In genomic region chr19:4628819-4629218, GRCm38 (mm10) we compare ENCODE assay signal across 9 mouse cellular contexts. TPM values are rescaled to one million over a fixed set of nuclear protein-coding genes. Genes with fewer than 3 reads are reported as not detected.
DNase-seq lines count a peak whose midpoint lies in the region; ATAC-seq and TF ChIP-seq lines count a peak whose summit lies in the region.
"Had no signal": no experiment of that assay in that cellular context is flagged by ENCODE, and none has a peak within 500 bp of the region (broad histone marks: within the 10 kb centered on the region; RNA-seq: fewer than 3 reads in every experiment).

No protein-coding gene starts in this region.

- 0% methylated on average over 1 of the region's 1 CpGs for WGBS in intestine, postnatal 0 days
- 0% methylated on average over 1 of the region's 1 CpGs for WGBS in intestine, embryonic 15.5 days
- WGBS in large intestine, adult 2 months: 0% methylated on average over 1 of the region's 1 CpGs
- WGBS in midbrain, embryonic 12.5 days: 4% methylated on average over 1 of the region's 1 CpGs
- WGBS in stomach, postnatal 0 days: 0% methylated on average over 1 of the region's 1 CpGs

- H3K4me3 ChIP-seq in intestine, postnatal 0 days (ENCODE audit: low read depth, low read length): no peak overlapping the region
- no peak overlapping the region for H3K4me3 ChIP-seq in intestine, embryonic 15.5 days (replicated peaks)
- H3K4me3 ChIP-seq in CH12.LX (replicated peaks in 1 of 3; ENCODE audit: low read depth in 2 of 3, low read length in 2 of 3, poor library complexity in 1 of 3): no peak overlapping the region
- H3K4me3 ChIP-seq in midbrain, embryonic 12.5 days: no peak overlapping the region
- H3K4me3 ChIP-seq in stomach, postnatal 0 days (ENCODE audit: low read depth, low read length): no peak overlapping the region
- H3K4me3 ChIP-seq: limb, embryonic 15.5 days had no signal

- no peaks in the 10 kb centered on the region; the same call in 1 of the 2 replicates for H3K79me2 ChIP-seq in CH12.LX (replicated peaks; ENCODE audit: control insufficient read depth, extremely low read depth, insufficient read depth, poor library complexity, severe bottlenecking)

- no peaks in the 10 kb centered on the region for H3K27me3 ChIP-seq in intestine, postnatal 0 days (replicated peaks; ENCODE audit: control insufficient read depth, insufficient read depth, low read length)
- H3K27me3 ChIP-seq in intestine, embryonic 15.5 days (replicated peaks): no peaks in the 10 kb centered on the region
- peaks cover under 1% of the 10 kb centered on the region for H3K27me3 ChIP-seq in CH12.LX (replicated peaks)
- no peaks in the 10 kb centered on the region for H3K27me3 ChIP-seq in midbrain, embryonic 12.5 days
- no peaks in the 10 kb centered on the region for H3K27me3 ChIP-seq in stomach, postnatal 0 days (ENCODE audit: control insufficient read depth, insufficient read depth, low read length)
- H3K27me3 ChIP-seq: limb, embryonic 15.5 days had no signal

- H3K4me1 ChIP-seq in intestine, postnatal 0 days (replicated peaks; ENCODE audit: control insufficient read depth, insufficient read depth, low read length): no peaks in the 10 kb centered on the region
- H3K4me1 ChIP-seq in intestine, embryonic 15.5 days (replicated peaks): peaks cover 14% of the 10 kb centered on the region
- peaks cover 10 to 37% of the 10 kb centered on the region in 2 experiments; a peak in 3 of 4 replicates for H3K4me1 ChIP-seq in CH12.LX (ENCODE audit: control insufficient read depth in 1 of 2, insufficient read depth in 2 of 2)
- H3K4me1 ChIP-seq in midbrain, embryonic 12.5 days: peaks cover 40% of the 10 kb centered on the region
- 0 out of 2 replicates have a peak, but pooled peaks cover 5% of the 10 kb centered on the region for H3K4me1 ChIP-seq in stomach, postnatal 0 days (replicated peaks; ENCODE audit: control insufficient read depth, insufficient read depth)

- DNase-seq in CH12.LX (ENCODE audit: extremely low read depth): peak; percentile 79
- DNase-seq in c-Kit-positive CD71-positive TER-119-positive erythroid progenitor cells, embryonic 14.5 days (ENCODE audit: low spot score): peak; percentile 63
- peak; percentile 76 for DNase-seq in forelimb bud, embryonic 11.5 days (ENCODE audit: low read depth, low spot score)
- DNase-seq in large intestine, adult 2 months (ENCODE audit: low read depth, low spot score): peak; percentile 46
- DNase-seq in stomach, postnatal 0 days (ENCODE audit: low spot score): peak; percentile 77

- no peak overlapping the region for H3K4me2 ChIP-seq in intestine, postnatal 0 days (replicated peaks; ENCODE audit: low read depth)
- no peak overlapping the region for H3K4me2 ChIP-seq in intestine, embryonic 15.5 days (replicated peaks)
- no peak overlapping the region for H3K4me2 ChIP-seq in CH12.LX (ENCODE audit: insufficient read depth, low read depth, poor library complexity, severe bottlenecking)
- no peak overlapping the region for H3K4me2 ChIP-seq in midbrain, embryonic 12.5 days (replicated peaks)
- H3K4me2 ChIP-seq in stomach, postnatal 0 days (replicated peaks; ENCODE audit: low read depth): no peak overlapping the region
- H3K4me2 ChIP-seq: limb, embryonic 15.5 days had no signal

- H3K9me3 ChIP-seq in intestine, postnatal 0 days (ENCODE audit: control insufficient read depth): no peaks in the 10 kb centered on the region
- H3K9me3 ChIP-seq in intestine, embryonic 15.5 days: no peaks in the 10 kb centered on the region
- no peaks in the 10 kb centered on the region for H3K9me3 ChIP-seq in CH12.LX (replicated peaks; ENCODE audit: low read length)
- no peaks in the 10 kb centered on the region for H3K9me3 ChIP-seq in midbrain, embryonic 12.5 days
- H3K9me3 ChIP-seq in stomach, postnatal 0 days (ENCODE audit: control insufficient read depth, low read length): no peaks in the 10 kb centered on the region
- H3K9me3 ChIP-seq: limb, embryonic 15.5 days had no signal

- dilution Hi-C loops in CH12.LX (cut with MboI; ENCODE audit: extremely low pct_ligation_motif_present, extremely low pct_unique_long_range_greater_than_20kb, low sequenced_read_pairs): no loop called here

- TF ChIP-seq RAD21 in CH12.LX (IDR thresholded peaks at IDR 0.05; ENCODE audit: low read depth, low read length): peak; percentile 90

- no peak for TF ChIP-seq POLR2A in CH12.LX (IDR thresholded peaks at IDR 0.05; ENCODE audit: low read depth, low read length)

- ATAC-seq in intestine, postnatal 0 days: no peak
- no peak for ATAC-seq in intestine, embryonic 15.5 days
- peak; percentile 64; the same call in 1 of the 2 replicates for ATAC-seq in midbrain, embryonic 12.5 days (ENCODE audit: low FRiP score, low read depth)
- ATAC-seq in stomach, postnatal 0 days (ENCODE audit: low FRiP score, low TSS enrichment): no peak

- TF ChIP-seq EP300 in CH12.LX (IDR thresholded peaks at IDR 0.05; ENCODE audit: low read length): no peak
- TF ChIP-seq EP300 in stomach, postnatal 0 days (optimal IDR thresholded peaks at IDR 0.05): no peak

- H3K27ac ChIP-seq in intestine, postnatal 0 days (ENCODE audit: low read depth, low read length): no peak overlapping the region
- no peak overlapping the region for H3K27ac ChIP-seq in intestine, embryonic 15.5 days
- H3K27ac ChIP-seq in CH12.LX (ENCODE audit: insufficient read depth, low read depth): no peak overlapping the region
- no peak overlapping the region for H3K27ac ChIP-seq in midbrain, embryonic 12.5 days (replicated peaks)
- H3K27ac ChIP-seq in stomach, postnatal 0 days (replicated peaks): no peak overlapping the region
- H3K27ac ChIP-seq: limb, embryonic 15.5 days had no signal

- in situ Hi-C loops in CH12.LX (cut with MboI; ENCODE audit: low pct_ligation_motif_present, low pct_unique_long_range_greater_than_20kb, low sequenced_read_pairs): loop anchor here (5.0 to 25.0 kb wide), 4 partner anchors 113 to 358 kb away; partner anchors contain the start of genes 2010003K11Rik, Ctsf and Npas4

- H3K9ac ChIP-seq in intestine, postnatal 0 days (ENCODE audit: low read depth, low read length): no peak overlapping the region
- no peak overlapping the region for H3K9ac ChIP-seq in intestine, embryonic 15.5 days
- H3K9ac ChIP-seq in CH12.LX (ENCODE audit: insufficient read depth, low read depth): no peak overlapping the region
- no peak overlapping the region for H3K9ac ChIP-seq in midbrain, embryonic 12.5 days (replicated peaks)
- no peak overlapping the region for H3K9ac ChIP-seq in stomach, postnatal 0 days (ENCODE audit: low read length)
- H3K9ac ChIP-seq: limb, embryonic 15.5 days had no signal

- H3K36me3 ChIP-seq in intestine, postnatal 0 days (ENCODE audit: control insufficient read depth, insufficient read depth): no peaks in the 10 kb centered on the region
- peaks cover 2% of the 10 kb centered on the region; the same call in 1 of the 2 replicates for H3K36me3 ChIP-seq in intestine, embryonic 15.5 days
- H3K36me3 ChIP-seq in CH12.LX (replicated peaks in 1 of 2; ENCODE audit: control insufficient read depth in 1 of 2, insufficient read depth in 1 of 2, low read length in 1 of 2): peaks cover 2 to 7% of the 10 kb centered on the region in 2 experiments
- peaks cover 3% of the 10 kb centered on the region; the same call in 1 of the 2 replicates for H3K36me3 ChIP-seq in midbrain, embryonic 12.5 days
- no peaks in the 10 kb centered on the region; the same call in 1 of the 2 replicates for H3K36me3 ChIP-seq in stomach, postnatal 0 days (ENCODE audit: control insufficient read depth, insufficient read depth, low read length)

- TF ChIP-seq CTCF in intestine, postnatal 0 days (IDR thresholded peaks at IDR 0.05; ENCODE audit: low read depth): peak; percentile 91
- TF ChIP-seq CTCF in CH12.LX (conservative IDR thresholded peaks at IDR 0.05 in 1 of 2, IDR thresholded peaks at IDR 0.05 in 1 of 2; ENCODE audit: low read depth in 2 of 2, low read length in 2 of 2): peak; percentile 87 to 92
- TF ChIP-seq CTCF in stomach, postnatal 0 days (IDR thresholded peaks at IDR 0.05; ENCODE audit: low read depth): peak; percentile 94

TF ChIP-seq in CH12.LX, 34 proteins besides CTCF, POLR2A, EP300 and RAD21 (continues in another document):
- TF ChIP-seq HCFC1 (IDR thresholded peaks at IDR 0.05; ENCODE audit: low read depth, low read length) (no peak), GABPA (IDR thresholded peaks at IDR 0.05; ENCODE audit: insufficient replicate concordance, low read depth, low read length) (no peak), NELFE (IDR thresholded peaks at IDR 0.05; ENCODE audit: low read depth, low read length) (no peak), TCF12 (IDR thresholded peaks at IDR 0.05; ENCODE audit: low read depth, low read length) (no peak), JUND (conservative IDR thresholded peaks at IDR 0.05; ENCODE audit: low read depth, low read length) (no peak), CHD2 (IDR thresholded peaks at IDR 0.05; ENCODE audit: low read length) (no peak), USF2 (conservative IDR thresholded peaks at IDR 0.05; ENCODE audit: low read depth, low read length) (no peak), UBTF (IDR thresholded peaks at IDR 0.05; ENCODE audit: low read depth, low read length) (no peak), ELF1 (IDR thresholded peaks at IDR 0.05; ENCODE audit: low read depth, low read length) (no peak), SMC3 (IDR thresholded peaks at IDR 0.05; ENCODE audit: low read depth, low read length) (peak; percentile 75), SIN3A (IDR thresholded peaks at IDR 0.05; ENCODE audit: low read length) (no peak), JUN (IDR thresholded peaks at IDR 0.05; ENCODE audit: insufficient read depth, low read depth, low read length) (no peak)

RNA-seq across cellular contexts. Expression of gene Rce1, which starts 3.4 kb away (rescaled TPM):
- 37.0 and 37.4 TPM in 2 replicates for polyA plus RNA-seq in intestine, postnatal 0 days (2015; fragmentation: Nextera tagmentation; extraction: Ambion mirVana)
- 61.5 and 68.8 TPM in 2 replicates for polyA plus RNA-seq in intestine, embryonic 15.5 days (2015; fragmentation: Nextera tagmentation; extraction: Ambion mirVana)
- total RNA-seq in CH12.LX (2012; rRNA removed) (32.9 and 33.0 TPM in 2 replicates), CH12.LX (2014; rRNA removed) (51.4 and 52.1 TPM in 2 replicates)
- polyA plus RNA-seq in CH12.LX (2012; ENCODE audit: insufficient read length, low read depth): 36.9 and 45.3 TPM in 2 replicates
- 94.0 and 102 TPM in 2 replicates for polyA plus RNA-seq in large intestine, adult 2 months (2012; rRNA removed)
- 57.2 and 59.8 TPM in 2 replicates for polyA plus RNA-seq in midbrain, embryonic 12.5 days (2016; fragmentation: Nextera tagmentation; extraction: Ambion mirVana)
- polyA plus RNA-seq in stomach, postnatal 0 days (2015; fragmentation: Nextera tagmentation; extraction: Ambion mirVana): 46.4 and 49.4 TPM in 2 replicates

RNA-seq across cellular contexts. Expression of gene Lrfn4, which starts 13.4 kb away (rescaled TPM):
- polyA plus RNA-seq in intestine, postnatal 0 days (2015; fragmentation: Nextera tagmentation; extraction: Ambion mirVana): 4.6 and 4.8 TPM in 2 replicates
- 6.5 and 7.8 TPM in 2 replicates for polyA plus RNA-seq in intestine, embryonic 15.5 days (2015; fragmentation: Nextera tagmentation; extraction: Ambion mirVana)
- total RNA-seq in CH12.LX (2012; rRNA removed) (2.0 and 2.3 TPM in 2 replicates), CH12.LX (2014; rRNA removed) (0.59 and 0.75 TPM in 2 replicates)
- 1.7 and 1.9 TPM in 2 replicates for polyA plus RNA-seq in CH12.LX (2012; ENCODE audit: insufficient read length, low read depth)
- 13.8 and 14.3 TPM in 2 replicates for polyA plus RNA-seq in large intestine, adult 2 months (2012; rRNA removed)
- 13.6 and 16.1 TPM in 2 replicates for polyA plus RNA-seq in midbrain, embryonic 12.5 days (2016; fragmentation: Nextera tagmentation; extraction: Ambion mirVana)
- 4.3 and 5.0 TPM in 2 replicates for polyA plus RNA-seq in stomach, postnatal 0 days (2015; fragmentation: Nextera tagmentation; extraction: Ambion mirVana)
